Mouse (Mus musculus): Measurements from ENCODE around the gene Olfr735.

Olfr735 gene

DNA sequence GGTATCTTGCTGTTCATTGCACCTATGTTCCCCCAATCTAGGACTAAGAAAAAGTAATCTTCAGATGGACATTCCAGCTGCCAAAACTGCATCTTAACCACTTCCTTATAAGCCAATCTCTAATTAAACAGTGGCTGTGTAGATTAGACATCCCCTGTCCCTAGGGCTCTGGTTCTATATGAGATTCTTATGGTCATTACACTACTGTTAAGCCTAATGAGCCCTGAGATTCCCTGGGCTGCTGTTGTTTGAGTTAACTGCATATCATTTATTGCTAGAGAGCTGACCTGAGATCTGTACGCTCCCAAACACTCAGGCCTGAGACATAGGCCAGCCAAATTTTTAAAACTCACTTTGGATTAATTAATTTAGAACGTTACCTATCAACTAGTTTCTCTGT is at the start of gene Olfr735:
Gene Olfr735, minus strand, starts transcription at position 77 of the 400 bp plus-strand sequence.
- no peak for DNase-seq

DNA sequence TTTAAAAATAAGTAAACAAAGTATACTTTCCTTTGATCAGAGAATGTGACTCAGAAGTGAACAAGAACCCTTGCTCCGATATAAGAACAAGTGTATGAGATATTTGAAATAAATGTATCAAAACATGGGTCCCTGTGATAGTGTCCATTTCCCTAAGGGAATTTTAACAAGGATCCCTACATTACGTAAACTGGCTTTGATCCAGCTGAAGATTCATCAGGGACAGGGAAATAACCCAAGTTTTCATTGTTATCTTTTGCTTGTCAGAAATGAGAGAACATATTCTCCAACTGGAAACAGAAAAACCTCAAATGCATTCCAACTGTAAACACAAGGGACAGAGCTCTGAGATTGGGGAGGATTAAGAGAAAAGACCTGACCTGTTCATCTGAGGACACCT is 32.2 kb upstream of the Olfr735 start, which contains the start of gene Olfr736:
Gene Olfr736, plus strand, starts transcription at position 301 of the 400 bp plus-strand sequence.
- DNase-seq: no peak

DNA sequence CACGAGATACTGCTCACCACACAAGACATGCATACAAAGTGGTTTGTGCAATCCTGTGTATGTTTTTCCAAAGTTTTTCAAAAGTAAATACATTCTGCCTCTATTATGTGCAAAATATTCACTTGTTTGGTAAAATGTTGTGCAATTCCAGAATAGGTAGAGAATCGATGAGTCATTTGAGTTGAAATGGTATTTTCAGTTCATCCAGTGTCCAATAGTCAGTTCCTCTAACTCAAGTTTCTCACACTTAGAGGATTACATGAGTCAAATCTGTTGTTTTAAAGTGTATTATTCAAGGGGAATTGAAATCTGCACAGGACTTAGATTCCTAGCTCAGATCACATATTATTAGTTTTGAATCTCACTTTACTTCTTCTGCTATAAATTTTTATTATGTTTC is 14.9 kb upstream of the Olfr735 start:
- no peak for DNase-seq

DNA sequence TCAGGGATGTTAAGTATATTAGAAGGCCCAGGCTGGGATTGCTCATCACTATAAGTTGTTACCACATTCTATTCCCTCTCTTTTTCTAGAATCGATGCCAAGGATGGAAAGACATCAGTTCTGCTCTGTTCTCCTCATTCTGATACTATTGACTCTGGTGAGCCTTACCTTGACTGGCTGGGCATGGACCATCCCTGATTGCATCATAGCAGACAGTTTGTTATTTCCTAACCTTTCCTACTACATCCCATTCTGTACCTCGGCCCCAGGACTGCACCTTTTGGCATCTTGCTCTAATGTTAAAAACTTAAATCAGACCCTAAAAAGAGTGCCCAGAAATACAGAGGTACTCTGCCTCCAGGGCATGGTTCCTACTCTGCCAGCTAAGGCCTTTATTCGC is 11.8 kb upstream of the Olfr735 start:
- DNase-seq: no peak

DNA sequence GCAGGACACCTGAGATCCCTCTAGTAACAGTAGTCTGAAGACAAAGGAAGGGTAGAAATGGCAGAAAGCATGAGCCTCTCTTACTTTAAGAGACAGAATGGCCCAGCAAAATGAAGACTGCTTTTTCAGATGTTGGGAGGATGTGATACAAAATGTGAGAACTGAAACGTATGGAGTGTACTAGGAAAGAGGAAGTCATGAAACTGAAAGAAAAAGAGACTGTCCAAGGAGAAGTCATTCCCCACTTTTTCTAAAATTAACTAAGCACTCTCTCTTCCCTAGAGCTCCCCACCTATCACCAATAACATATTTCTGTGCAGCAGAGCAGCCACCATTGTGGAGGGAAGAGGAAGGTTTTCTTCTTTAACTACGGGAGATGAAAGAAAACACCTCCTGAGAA is 8.9 kb upstream of the Olfr735 start, which contains the start of gene Tlr11:
Gene Tlr11, plus strand, starts transcription at position 322 of the 400 bp plus-strand sequence.
- no peak for DNase-seq

DNA sequence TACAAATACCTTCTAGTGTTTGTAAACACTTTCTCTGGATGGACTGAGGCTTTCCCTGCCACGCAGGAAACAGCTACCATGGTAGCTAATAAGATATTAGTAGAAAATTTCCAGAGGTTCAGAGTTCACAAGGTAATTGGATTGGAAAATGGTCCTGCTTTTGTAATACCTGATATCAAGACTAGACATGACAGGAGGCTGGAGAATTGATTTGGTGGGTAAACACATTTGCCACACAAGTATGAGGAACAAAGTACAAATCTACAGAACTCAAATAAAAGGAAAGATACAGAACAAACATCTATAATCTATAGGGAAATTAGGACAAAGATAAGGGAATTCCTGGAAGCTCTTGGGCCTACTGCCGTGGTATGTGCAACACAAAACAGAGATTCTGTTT is 8.1 kb upstream of the Olfr735 start:
- DNase-seq: no peak

DNA sequence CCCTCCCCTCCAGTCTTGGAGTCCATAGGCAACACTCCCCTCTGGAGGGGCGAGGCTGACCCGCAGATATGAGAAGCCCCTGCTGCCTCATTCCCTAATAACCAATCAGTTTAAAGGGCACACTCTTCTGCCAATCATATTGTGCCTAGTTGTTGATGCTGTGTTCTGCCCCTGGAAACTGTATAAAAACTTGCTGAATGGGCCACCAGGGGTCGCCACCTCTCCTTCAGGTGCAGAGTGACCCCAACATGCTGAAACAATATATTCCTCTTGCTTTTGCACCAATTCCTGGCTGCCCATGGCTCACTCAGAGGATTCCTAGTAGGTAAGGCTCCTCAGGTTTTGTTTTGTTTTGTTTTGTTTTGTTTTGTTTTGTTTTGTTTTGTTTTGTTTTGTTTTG is 3.8 kb upstream of the Olfr735 start:
- DNase-seq: peak; percentile 14

DNA sequence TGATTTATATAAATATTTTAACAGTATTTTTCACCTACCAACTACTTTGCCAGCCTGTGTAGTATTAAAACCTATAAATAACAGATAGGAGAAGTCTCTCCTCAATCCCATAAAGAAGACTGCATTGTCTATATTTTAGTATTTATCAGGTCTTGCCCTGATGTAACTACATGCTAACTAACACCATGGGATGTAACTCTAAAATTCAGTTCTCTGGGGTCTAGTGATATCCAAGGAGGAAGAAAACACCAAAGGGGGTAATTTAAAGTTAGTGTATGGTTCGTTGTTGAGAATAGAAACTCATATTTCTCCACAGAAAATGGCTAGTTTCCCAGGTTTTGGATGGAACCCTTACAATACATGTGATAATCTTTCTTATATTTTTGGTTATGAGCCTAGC is 22.0 kb downstream of the Olfr735 start, which contains the start of gene Olfr734:
Gene Olfr734, minus strand, starts transcription at position 101 of the 400 bp plus-strand sequence.
- no peak for DNase-seq

DNA sequence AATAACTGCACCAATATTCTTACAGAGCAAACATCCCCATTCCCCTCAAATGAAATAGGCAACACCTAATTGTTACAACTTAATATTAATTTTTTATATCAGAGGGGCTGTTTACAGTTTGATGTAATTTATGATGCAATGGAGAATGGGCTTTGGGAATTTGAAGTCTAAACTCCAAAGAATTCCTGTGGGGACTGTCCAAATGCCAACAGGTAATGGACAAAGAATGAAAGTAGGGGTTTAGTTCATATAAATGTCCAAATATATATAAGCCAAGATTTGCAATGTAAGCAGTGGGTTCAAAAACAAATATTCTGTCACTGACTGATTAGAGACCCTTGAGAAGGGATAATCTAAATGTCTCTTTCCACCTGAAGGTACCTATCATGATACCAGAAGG is 47.2 kb downstream of the Olfr735 start, which contains the start of gene Olfr733:
Gene Olfr733, minus strand, starts transcription at position 101 of the 400 bp plus-strand sequence.
- no peak for DNase-seq

Data from liver (tissue).